Mouse (Mus musculus) kidney, embryonic 16.5 days (tissue): ENCODE measurements around the gene Daam1. TPM values are rescaled to one million over a fixed set of nuclear protein-coding genes. Genes with fewer than 3 reads are reported as not detected.
"Not testable (repeated sequence)": the region's sequence is repeated elsewhere in the genome, so short reads cannot be mapped to it uniquely, and the experiment has no call there.

Experiments used
- ATAC-seq: fragments of 200-750 bp; cut with Nextera tagmentation; 2 replicates; pipeline ENCODE4 v1.8.0; 2017; ENCODE audit warnings: moderate TSS enrichment; ENCODE audit not compliant: low FRiP score, low TSS enrichment
- H3K27ac ChIP-seq: fragments of 300-500 bp; sonication (generic); 2 replicates; pipeline ENCODE4 v1.5.1; 2014; ENCODE audit warnings: low read length
- H3K27me3 ChIP-seq: fragments of 300-500 bp; sonication (generic); 2 replicates; pipeline ENCODE4 v1.6.1; 2014; ENCODE audit warnings: low read length, control low read depth, mixed read lengths; ENCODE audit not compliant: insufficient read depth
- H3K36me3 ChIP-seq: fragments of 300-500 bp; sonication (generic); 2 replicates; pipeline ENCODE4 v1.6.1; 2014; ENCODE audit warnings: low read length, control low read depth, mixed read lengths; ENCODE audit not compliant: insufficient read depth
- H3K4me1 ChIP-seq: fragments of 300-500 bp; sonication (generic); 2 replicates; pipeline ENCODE4 v1.6.1; 2014; ENCODE audit warnings: low read length, control low read depth, mixed read lengths; ENCODE audit not compliant: insufficient read depth
- H3K4me2 ChIP-seq: fragments of 300-500 bp; sonication (generic); replicated peaks from 2 replicates; pipeline ENCODE4 v1.6.1; 2014; ENCODE audit warnings: low read depth, low read length
- H3K4me3 ChIP-seq: fragments of 300-500 bp; sonication (generic); 2 replicates; pipeline ENCODE4 v1.5.1; 2014; ENCODE audit warnings: mild to moderate bottlenecking, low read length
- H3K9ac ChIP-seq: fragments of 300-500 bp; sonication (generic); replicated peaks from 2 replicates; pipeline ENCODE4 v1.6.1; 2014; ENCODE audit warnings: low read length
- H3K9me3 ChIP-seq: fragments of 300-500 bp; sonication (generic); 2 replicates; pipeline ENCODE4 v1.6.1; 2016; ENCODE audit warnings: low read length, control low read depth
- WGBS: fragments of 180-500 bp; shearing (Covaris S2); extraction: QIAGEN DNeasy Blood & Tissue Kit; methylation state at CpG from one replicate; pipeline ENCODE4 v1.1.7; 2014; 5-methylcytosine and 5-hydroxymethylcytosine counted together
- polyA plus RNA-seq: library from polyadenylated mRNA; unstranded; fragments of >200 nt; fragmentation: Nextera tagmentation; extraction: Ambion mirVana; gene quantifications from 2 replicates; pipeline ENCODE4 v1.2.1, GENCODE M21; 2015

The Daam1 gene
- polyA plus RNA-seq, 1 experiment from 2014 or later = 8.6 TPM

GRCm38 (mm10) chr12:71840430-71841186, 9.7 kb downstream of the Daam1 start:
- Histone ChIP-seq H3K27ac (no peak overlapping the region), H3K4me1 (peaks cover 44% of the 10 kb centered on the region), H3K27me3 (no peaks in the 10 kb centered on the region), H3K36me3 (no peaks in the 10 kb centered on the region), H3K4me3 (no peak overlapping the region), H3K9me3 (no peaks in the 10 kb centered on the region), H3K9ac (no peak overlapping the region), H3K4me2 (no peak overlapping the region)
- 46% methylated on average over 6 of the region's 6 CpGs for WGBS
- no peak for ATAC-seq

GRCm38 (mm10) chr12:71842006-71842405, 11.1 kb downstream of the Daam1 start:
- no peaks in the 10 kb centered on the region for H3K36me3 ChIP-seq
- no peak overlapping the region for H3K9ac ChIP-seq
- H3K4me1 ChIP-seq = peaks cover 44% of the 10 kb centered on the region
- no peaks in the 10 kb centered on the region for H3K9me3 ChIP-seq
- peak; percentile 51; the same call in 1 of the 2 replicates for ATAC-seq
- H3K27me3 ChIP-seq = no peaks in the 10 kb centered on the region
- H3K4me2 ChIP-seq = no peak overlapping the region
- H3K4me3 ChIP-seq = no peak overlapping the region
- 36% methylated on average over 3 of the region's 3 CpGs for WGBS
- no peak overlapping the region for H3K27ac ChIP-seq

- H3K27ac ChIP-seq = no peak overlapping the region
- WGBS = 52% methylated on average over 2 of the region's 2 CpGs
Measured at GRCm38 (mm10) chr12:71842588-71842987, 11.7 kb downstream of the Daam1 start.

GRCm38 (mm10) chr12:71845486-71845885, 14.6 kb downstream of the Daam1 start:
- H3K9ac ChIP-seq = no peak overlapping the region
- 89% methylated on average over 5 of the region's 5 CpGs for WGBS
- ATAC-seq = no peak

More at GRCm38 (mm10) chr12:71842588-71842987, 11.7 kb downstream of the Daam1 start:
- Histone ChIP-seq H3K4me1 (peaks cover 42% of the 10 kb centered on the region), H3K4me3 (no peak overlapping the region), H3K9ac (no peak overlapping the region), H3K36me3 (no peaks in the 10 kb centered on the region), H3K4me2 (no peak overlapping the region), H3K27me3 (no peaks in the 10 kb centered on the region), H3K9me3 (no peaks in the 10 kb centered on the region)
- no peak for ATAC-seq

GRCm38 (mm10) chr12:71846416-71846815, 15.5 kb downstream of the Daam1 start:
- H3K36me3 ChIP-seq, ATAC-seq, H3K9ac ChIP-seq, H3K4me3 ChIP-seq, H3K27ac ChIP-seq, H3K27me3 ChIP-seq, H3K9me3 ChIP-seq, H3K4me2 ChIP-seq: not testable (repeated sequence)
- WGBS = 95% methylated on average over 4 of the region's 4 CpGs
- H3K4me1 ChIP-seq = peaks cover 14% of the 10 kb centered on the region

More at GRCm38 (mm10) chr12:71845486-71845885, 14.6 kb downstream of the Daam1 start:
- Histone ChIP-seq H3K36me3 (no peaks in the 10 kb centered on the region), H3K4me3 (no peak overlapping the region), H3K27me3 (no peaks in the 10 kb centered on the region), H3K4me2 (no peak overlapping the region), H3K27ac (no peak overlapping the region), H3K9me3 (no peaks in the 10 kb centered on the region), H3K4me1 (peaks cover 23% of the 10 kb centered on the region)

GRCm38 (mm10) chr12:71847024-71847423, 16.1 kb downstream of the Daam1 start:
- H3K9ac ChIP-seq, H3K9me3 ChIP-seq, ATAC-seq, H3K27me3 ChIP-seq, H3K27ac ChIP-seq, H3K4me1 ChIP-seq, H3K36me3 ChIP-seq, H3K4me2 ChIP-seq, H3K4me3 ChIP-seq: not testable (repeated sequence)
- WGBS = 87% methylated on average over 6 of the region's 6 CpGs

- 55% methylated on average over 5 of the region's 5 CpGs for WGBS
- no peak overlapping the region for H3K27ac ChIP-seq
- no peak for ATAC-seq
Measured at GRCm38 (mm10) chr12:71847617-71848016, 16.7 kb downstream of the Daam1 start.

GRCm38 (mm10) chr12:71848037-71848776, 17.3 kb downstream of the Daam1 start:
- H3K9ac ChIP-seq = no peak overlapping the region
- H3K27ac ChIP-seq = no peak overlapping the region
- H3K4me1 ChIP-seq = peaks cover 3% of the 10 kb centered on the region; the same call in 1 of the 2 replicates
- no peak overlapping the region for H3K4me2 ChIP-seq
- 54% methylated on average over 5 of the region's 5 CpGs for WGBS
- H3K36me3 ChIP-seq = no peaks in the 10 kb centered on the region
- H3K4me3 ChIP-seq = no peak overlapping the region
- H3K27me3 ChIP-seq = no peaks in the 10 kb centered on the region
- H3K9me3 ChIP-seq = no peaks in the 10 kb centered on the region
- no peak for ATAC-seq

More at GRCm38 (mm10) chr12:71847617-71848016, 16.7 kb downstream of the Daam1 start:
- no peak overlapping the region for H3K9ac ChIP-seq
- H3K36me3 ChIP-seq = no peaks in the 10 kb centered on the region
- H3K4me1 ChIP-seq = peaks cover 3% of the 10 kb centered on the region; the same call in 1 of the 2 replicates
- H3K27me3 ChIP-seq = no peaks in the 10 kb centered on the region
- no peaks in the 10 kb centered on the region for H3K9me3 ChIP-seq
- no peak overlapping the region for H3K4me2 ChIP-seq
- no peak overlapping the region for H3K4me3 ChIP-seq

- WGBS = 95% methylated on average over 7 of the region's 7 CpGs
- H3K27me3 ChIP-seq = no peaks in the 10 kb centered on the region
- H3K9me3 ChIP-seq = no peaks in the 10 kb centered on the region
- no peak overlapping the region for H3K4me3 ChIP-seq
- no peak overlapping the region for H3K9ac ChIP-seq
- no peaks in the 10 kb centered on the region for H3K36me3 ChIP-seq
- no peak overlapping the region for H3K27ac ChIP-seq
- ATAC-seq = no peak
- peaks cover 3% of the 10 kb centered on the region; the same call in 1 of the 2 replicates for H3K4me1 ChIP-seq
- H3K4me2 ChIP-seq = no peak overlapping the region
Measured at GRCm38 (mm10) chr12:71849051-71849450, 18.2 kb downstream of the Daam1 start.

GRCm38 (mm10) chr12:71850135-71850534, 19.3 kb downstream of the Daam1 start:
- H3K4me3 ChIP-seq = no peak overlapping the region
- no peaks in the 10 kb centered on the region for H3K36me3 ChIP-seq
- no peaks in the 10 kb centered on the region for H3K27me3 ChIP-seq
- H3K4me2 ChIP-seq = no peak overlapping the region
- WGBS = 78% methylated on average over 5 of the region's 5 CpGs
- no peak overlapping the region for H3K9ac ChIP-seq
- H3K4me1 ChIP-seq = peaks cover 6% of the 10 kb centered on the region
- no peaks in the 10 kb centered on the region for H3K9me3 ChIP-seq
- H3K27ac ChIP-seq = no peak overlapping the region
- ATAC-seq = no peak
